In genomic region chr16:8748175-8748846, GRCm38 (mm10) we compare ENCODE assay signal across 12 mouse cellular contexts. TPM values are rescaled to one million over a fixed set of nuclear protein-coding genes. Genes with fewer than 3 reads are reported as not detected.
DNase-seq lines count a peak whose midpoint lies in the region; ATAC-seq and TF ChIP-seq lines count a peak whose summit lies in the region.
"Had no signal": no experiment of that assay in that cellular context is flagged by ENCODE, and none has a peak within 500 bp of the region (broad histone marks: within the 10 kb centered on the region; RNA-seq: fewer than 3 reads in every experiment).

No protein-coding gene starts in this region.

- H3K27ac ChIP-seq in ES-E14 (ENCODE audit: insufficient read depth, low read depth, low read length, poor library complexity, severe bottlenecking): peak overlapping the region; percentile 28; the same call in 1 of the 2 replicates
- no peak overlapping the region for H3K27ac ChIP-seq in midbrain, postnatal 0 days (ENCODE audit: low read depth, low read length)
- H3K27ac ChIP-seq: forebrain, embryonic 15.5 days; left cerebral cortex, adult 2 months had no signal

- DNase-seq in heart, postnatal 4 days: peak; percentile 23
- no peak for DNase-seq in heart, adult 9 months (ENCODE audit: low spot score in 2 of 2)
- DNase-seq in ES-E14 (ENCODE audit: low read depth, low spot score): no peak
- peak; percentile 38 for DNase-seq in kidney, adult 9 months
- DNase-seq in lung, postnatal 4 days: peak; percentile 25 to 35
- DNase-seq in right cerebral cortex, postnatal 10 days (ENCODE audit: low spot score in 2 of 2): no peak
- no peak for DNase-seq in midbrain, postnatal 0 days (ENCODE audit: low spot score)
- no peak for DNase-seq in layer of hippocampus, postnatal 36 days
- DNase-seq: cerebellum, adult 2 months had no signal

- in situ Hi-C loops in ES-E14 (cut with MboI; ENCODE audit: low sequenced_read_pairs in 2 of 2, unreplicated experiment in 2 of 2): no loop called here

- H3K4me1 ChIP-seq in ES-E14 (ENCODE audit: control insufficient read depth in 2 of 2, insufficient read depth in 2 of 2, low read length in 2 of 2, poor library complexity in 1 of 2): peaks cover 12 to 15% of the 10 kb centered on the region in 2 experiments
- H3K4me1 ChIP-seq in midbrain, postnatal 0 days (ENCODE audit: insufficient read depth, low read length): no peaks in the 10 kb centered on the region
- H3K4me1 ChIP-seq: forebrain, embryonic 15.5 days had no signal

- no peaks in the 10 kb centered on the region for H3K9me3 ChIP-seq in ES-E14 (ENCODE audit: control insufficient read depth, insufficient read depth, low read depth, low read length)
- H3K9me3 ChIP-seq in midbrain, postnatal 0 days (ENCODE audit: low read length): no peaks in the 10 kb centered on the region
- H3K9me3 ChIP-seq: forebrain, embryonic 15.5 days had no signal

- no peaks in the 10 kb centered on the region for H3K27me3 ChIP-seq in midbrain, postnatal 0 days (ENCODE audit: insufficient read depth, low read length)
- H3K27me3 ChIP-seq: forebrain, embryonic 15.5 days had no signal

- H3K4me3 ChIP-seq in ES-E14 (ENCODE audit: insufficient read depth in 1 of 2, low read depth in 1 of 2, low read length in 2 of 2, poor library complexity in 1 of 2, severe bottlenecking in 1 of 2): no peak overlapping the region
- no peak overlapping the region for H3K4me3 ChIP-seq in midbrain, postnatal 0 days (ENCODE audit: low read depth, low read length)
- H3K4me3 ChIP-seq: forebrain, embryonic 15.5 days; left cerebral cortex, adult 2 months had no signal

- no peak for ATAC-seq in midbrain, postnatal 0 days (ENCODE audit: low FRiP score)
- ATAC-seq: forebrain, embryonic 15.5 days; midbrain, embryonic 16.5 days had no signal

- no peak overlapping the region for H3K4me2 ChIP-seq in midbrain, postnatal 0 days (ENCODE audit: low read depth, low read length, poor library complexity, severe bottlenecking)
- H3K4me2 ChIP-seq: forebrain, embryonic 15.5 days had no signal

- no peak overlapping the region; the same call in 1 of the 2 replicates for H3K9ac ChIP-seq in ES-E14 (ENCODE audit: insufficient read depth, low read depth, low read length, poor library complexity, severe bottlenecking)
- no peak overlapping the region for H3K9ac ChIP-seq in midbrain, postnatal 0 days (replicated peaks; ENCODE audit: low read length, poor library complexity, severe bottlenecking)
- H3K9ac ChIP-seq: forebrain, embryonic 15.5 days had no signal

- TF ChIP-seq CTCF in midbrain, postnatal 0 days (IDR thresholded peaks at IDR 0.05): no peak

- H3K36me3 ChIP-seq in ES-E14 (ENCODE audit: control insufficient read depth, insufficient read depth, low read length, poor library complexity, severe bottlenecking): peaks cover 26% of the 10 kb centered on the region; the same call in 1 of the 2 replicates
- H3K36me3 ChIP-seq in midbrain, postnatal 0 days (ENCODE audit: insufficient read depth, low read length): no peaks in the 10 kb centered on the region
- H3K36me3 ChIP-seq: forebrain, embryonic 15.5 days had no signal

- WGBS in midbrain, postnatal 0 days: 83% methylated on average over 6 of the region's 6 CpGs

TF ChIP-seq in ES-E14, 5 proteins besides CTCF, POLR2A, EP300 and RAD21:
- TF ChIP-seq ZNF384 (IDR thresholded peaks at IDR 0.05; ENCODE audit: low read depth, low read length) (peak; percentile 79), MAFK (IDR thresholded peaks at IDR 0.05; ENCODE audit: insufficient read depth, low read depth, low read length) (no peak)

RNA-seq across cellular contexts. Expression of gene Usp7, which starts 43.8 kb away (rescaled TPM):
- total RNA-seq in heart, postnatal 4 days (2021): 10 to 100 TPM; 93.2 to 93.6 TPM
- total RNA-seq in ES-E14 (2012; rRNA removed): 242 and 291 TPM in 2 replicates
- 116 and 129 TPM in 2 replicates for total RNA-seq in midbrain, postnatal 0 days (2014; rRNA removed)
- polyA plus RNA-seq in midbrain, postnatal 0 days (2015; fragmentation: Nextera tagmentation; extraction: Ambion mirVana): 17.0 and 21.8 TPM in 2 replicates
- 100 to 1,000 TPM; 157 to 160 TPM for total RNA-seq in layer of hippocampus, postnatal 36 days (2021)

Comparison
In these comparisons a context has a peak if more than half of its experiments do, and no peak if none do; other contexts are left out.
1. DNase-seq: peak in heart, postnatal 4 days (single experiment), kidney, adult 9 months (single experiment) and lung, postnatal 4 days (2 of 2); none in heart, adult 9 months (0 of 2), ES-E14 (single experiment), right cerebral cortex, postnatal 10 days (0 of 2), midbrain, postnatal 0 days (single experiment) and layer of hippocampus, postnatal 36 days (0 of 2).